Mouse (Mus musculus): ENCODE measurements around the gene Hpn. TPM values are rescaled to one million over a fixed set of nuclear protein-coding genes. Genes with fewer than 3 reads are reported as not detected.

The Hpn gene
- polyA plus RNA-seq, 1 experiment: 1.00 TPM

GRCm38 (mm10) chr7:31139765-31140164 lies 24.7 kb upstream of the Hpn start:
- peak; percentile 56 for DNase-seq (ENCODE audit: low read depth)
- TF ChIP-seq CTCF (IDR thresholded peaks at IDR 0.05; ENCODE audit: borderline replicate concordance, extremely low read depth, insufficient read depth, insufficient read length): peak; percentile 84
- TF ChIP-seq POLR2A (IDR thresholded peaks at IDR 0.05; ENCODE audit: borderline replicate concordance, extremely low read depth, insufficient read depth, insufficient read length, poor library complexity, severe bottlenecking): no peak

- no peak for TF ChIP-seq CTCF (IDR thresholded peaks at IDR 0.05; ENCODE audit: borderline replicate concordance, extremely low read depth, insufficient read depth, insufficient read length)
- no peak for TF ChIP-seq POLR2A (IDR thresholded peaks at IDR 0.05; ENCODE audit: borderline replicate concordance, extremely low read depth, insufficient read depth, insufficient read length, poor library complexity, severe bottlenecking)
- DNase-seq (ENCODE audit: low read depth): no peak
Observed at GRCm38 (mm10) chr7:31135717-31136116, 20.6 kb upstream of the Hpn start.

GRCm38 (mm10) chr7:31131866-31132265 lies 16.8 kb upstream of the Hpn start:
- no peak for DNase-seq (ENCODE audit: low read depth)
- TF ChIP-seq POLR2A (IDR thresholded peaks at IDR 0.05; ENCODE audit: borderline replicate concordance, extremely low read depth, insufficient read depth, insufficient read length, poor library complexity, severe bottlenecking): no peak
- TF ChIP-seq CTCF (IDR thresholded peaks at IDR 0.05; ENCODE audit: borderline replicate concordance, extremely low read depth, insufficient read depth, insufficient read length): no peak

GRCm38 (mm10) chr7:31130841-31131240 lies 15.8 kb upstream of the Hpn start:
- TF ChIP-seq POLR2A (IDR thresholded peaks at IDR 0.05; ENCODE audit: borderline replicate concordance, extremely low read depth, insufficient read depth, insufficient read length, poor library complexity, severe bottlenecking): no peak
- TF ChIP-seq CTCF (IDR thresholded peaks at IDR 0.05; ENCODE audit: borderline replicate concordance, extremely low read depth, insufficient read depth, insufficient read length): peak; percentile 81; the same call in 1 of the 2 replicates
- peak; percentile 78 for DNase-seq (ENCODE audit: low read depth)

GRCm38 (mm10) chr7:31130197-31130596 lies 15.1 kb upstream of the Hpn start:
- DNase-seq (ENCODE audit: low read depth): no peak
- TF ChIP-seq CTCF (IDR thresholded peaks at IDR 0.05; ENCODE audit: borderline replicate concordance, extremely low read depth, insufficient read depth, insufficient read length): no peak
- no peak for TF ChIP-seq POLR2A (IDR thresholded peaks at IDR 0.05; ENCODE audit: borderline replicate concordance, extremely low read depth, insufficient read depth, insufficient read length, poor library complexity, severe bottlenecking)

GRCm38 (mm10) chr7:31128157-31128705 lies 13.1 kb upstream of the Hpn start:
- DNase-seq (ENCODE audit: low read depth): no peak
- TF ChIP-seq CTCF (IDR thresholded peaks at IDR 0.05; ENCODE audit: borderline replicate concordance, extremely low read depth, insufficient read depth, insufficient read length) (no peak), POLR2A (IDR thresholded peaks at IDR 0.05; ENCODE audit: borderline replicate concordance, extremely low read depth, insufficient read depth, insufficient read length, poor library complexity, severe bottlenecking) (no peak)

- TF ChIP-seq CTCF (IDR thresholded peaks at IDR 0.05; ENCODE audit: borderline replicate concordance, extremely low read depth, insufficient read depth, insufficient read length) (no peak), POLR2A (IDR thresholded peaks at IDR 0.05; ENCODE audit: borderline replicate concordance, extremely low read depth, insufficient read depth, insufficient read length, poor library complexity, severe bottlenecking) (0 out of 2 replicates have a peak, but pooled peaks have one; percentile 12)
- peak; percentile 40 for DNase-seq (ENCODE audit: low read depth)
Observed at GRCm38 (mm10) chr7:31126851-31127724, 12.0 kb upstream of the Hpn start, which contains the start of gene Scn1b. Gene Scn1b (minus strand): TSS chr7:31127003.

GRCm38 (mm10) chr7:31126211-31126751 lies 11.2 kb upstream of the Hpn start:
- TF ChIP-seq POLR2A (IDR thresholded peaks at IDR 0.05; ENCODE audit: borderline replicate concordance, extremely low read depth, insufficient read depth, insufficient read length, poor library complexity, severe bottlenecking) (no peak), CTCF (IDR thresholded peaks at IDR 0.05; ENCODE audit: borderline replicate concordance, extremely low read depth, insufficient read depth, insufficient read length) (no peak)
- no peak for DNase-seq (ENCODE audit: low read depth)

GRCm38 (mm10) chr7:31125116-31125515 lies 10.0 kb upstream of the Hpn start:
- DNase-seq (ENCODE audit: low read depth): no peak
- TF ChIP-seq CTCF (IDR thresholded peaks at IDR 0.05; ENCODE audit: borderline replicate concordance, extremely low read depth, insufficient read depth, insufficient read length) (no peak), POLR2A (IDR thresholded peaks at IDR 0.05; ENCODE audit: borderline replicate concordance, extremely low read depth, insufficient read depth, insufficient read length, poor library complexity, severe bottlenecking) (no peak)

- no peak for DNase-seq (ENCODE audit: low read depth)
- TF ChIP-seq CTCF (IDR thresholded peaks at IDR 0.05; ENCODE audit: borderline replicate concordance, extremely low read depth, insufficient read depth, insufficient read length) (no peak), POLR2A (IDR thresholded peaks at IDR 0.05; ENCODE audit: borderline replicate concordance, extremely low read depth, insufficient read depth, insufficient read length, poor library complexity, severe bottlenecking) (no peak)
Observed at GRCm38 (mm10) chr7:31124381-31124780, 9.3 kb upstream of the Hpn start.

- TF ChIP-seq POLR2A (IDR thresholded peaks at IDR 0.05; ENCODE audit: borderline replicate concordance, extremely low read depth, insufficient read depth, insufficient read length, poor library complexity, severe bottlenecking): no peak
- no peak for TF ChIP-seq CTCF (IDR thresholded peaks at IDR 0.05; ENCODE audit: borderline replicate concordance, extremely low read depth, insufficient read depth, insufficient read length)
- DNase-seq (ENCODE audit: low read depth): no peak
Observed at GRCm38 (mm10) chr7:31123697-31124096, 8.6 kb upstream of the Hpn start.

All from brain, embryonic 14.5 days (tissue).